14 mouse cellular contexts compared by ENCODE assay signal in genomic region chr9:28386527-28387175, GRCm38 (mm10).
DNase-seq lines count a peak whose midpoint lies in the region; ATAC-seq and TF ChIP-seq lines count a peak whose summit lies in the region.
"Had no signal": no experiment of that assay in that cellular context is flagged by ENCODE, and none has a peak within 500 bp of the region (broad histone marks: within the 10 kb centered on the region; RNA-seq: fewer than 3 reads in every experiment).

No protein-coding gene starts in this region.

- DNase-seq in kidney, postnatal 0 days (ENCODE audit: low spot score) = peak; percentile 19
- no peak for DNase-seq in kidney, postnatal 25 days
- peak; percentile 92 for DNase-seq in brain, adult 2 months (ENCODE audit: low read depth, low spot score)
- DNase-seq in frontal cortex, postnatal 14 days (ENCODE audit: low spot score in 2 of 2) = peak; percentile 36 to 37
- peak; percentile 68 to 95 for DNase-seq in left cerebral cortex, postnatal 25 days (ENCODE audit: low spot score in 2 of 2)
- DNase-seq in retina, embryonic 14.5 days (ENCODE audit: low spot score) = no peak
- no peak for DNase-seq in heart, adult 9 months (ENCODE audit: low spot score in 2 of 2)
- DNase-seq: thymus, adult 18-20 months had no signal

- no peaks in the 10 kb centered on the region for H3K9me3 ChIP-seq in kidney, postnatal 0 days (replicated peaks; ENCODE audit: low read length)
- H3K9me3 ChIP-seq in hindbrain, embryonic 16.5 days (ENCODE audit: control insufficient read depth, low read length) = no peaks in the 10 kb centered on the region
- H3K9me3 ChIP-seq: embryonic facial prominence, embryonic 13.5 days had no signal

- intact Hi-C loops in left cerebral cortex, postnatal 25 days (cut with DNase I) = loop anchor here (1.0 to 5.0 kb wide), 3 partner anchors 17 to 104 kb away; no protein-coding TSS in a partner anchor

- H3K27me3 ChIP-seq in kidney, postnatal 0 days (ENCODE audit: insufficient read depth, low read length) = no peaks in the 10 kb centered on the region
- H3K27me3 ChIP-seq in hindbrain, embryonic 16.5 days (replicated peaks; ENCODE audit: control insufficient read depth, insufficient read depth, low read length) = no peaks in the 10 kb centered on the region
- H3K27me3 ChIP-seq: CH12.LX; embryonic facial prominence, embryonic 13.5 days had no signal

- no peak overlapping the region for H3K9ac ChIP-seq in kidney, postnatal 0 days (ENCODE audit: low read depth, low read length)
- no peak overlapping the region for H3K9ac ChIP-seq in hindbrain, embryonic 16.5 days (ENCODE audit: low read depth, low read length)
- H3K9ac ChIP-seq: embryonic facial prominence, embryonic 13.5 days; liver, embryonic 14.5 days had no signal

- 34% methylated on average over 5 of the region's 5 CpGs for WGBS in kidney, postnatal 0 days
- 43% methylated on average over 5 of the region's 5 CpGs for WGBS in hindbrain, embryonic 16.5 days

- no peaks in the 10 kb centered on the region for H3K36me3 ChIP-seq in kidney, postnatal 0 days (ENCODE audit: insufficient read depth, low read length)
- H3K36me3 ChIP-seq in hindbrain, embryonic 16.5 days (ENCODE audit: control insufficient read depth, insufficient read depth, low read length) = no peaks in the 10 kb centered on the region
- H3K36me3 ChIP-seq: embryonic facial prominence, embryonic 13.5 days had no signal

- H3K4me1 ChIP-seq in kidney, postnatal 0 days (replicated peaks; ENCODE audit: insufficient read depth, low read length) = no peaks in the 10 kb centered on the region
- peaks cover 5% of the 10 kb centered on the region for H3K4me1 ChIP-seq in hindbrain, embryonic 16.5 days (ENCODE audit: control insufficient read depth, insufficient read depth, low read depth, low read length)

- no peak overlapping the region for H3K27ac ChIP-seq in kidney, postnatal 0 days
- H3K27ac ChIP-seq in hindbrain, embryonic 16.5 days (ENCODE audit: low read depth, low read length) = no peak overlapping the region
- H3K27ac ChIP-seq: embryonic facial prominence, embryonic 13.5 days; liver, embryonic 14.5 days had no signal

- no peak for TF ChIP-seq CTCF in kidney, postnatal 0 days (IDR thresholded peaks at IDR 0.05; ENCODE audit: low read depth)

- ATAC-seq in kidney, postnatal 0 days (replicated peaks; ENCODE audit: low FRiP score, low read depth) = no peak
- ATAC-seq in hindbrain, embryonic 16.5 days = no peak
- ATAC-seq: intestine, embryonic 16.5 days had no signal

- no peak overlapping the region for H3K4me2 ChIP-seq in kidney, postnatal 0 days (ENCODE audit: low read length)
- no peak overlapping the region for H3K4me2 ChIP-seq in hindbrain, embryonic 16.5 days (ENCODE audit: low read length)
- H3K4me2 ChIP-seq: embryonic facial prominence, embryonic 13.5 days; heart, embryonic 11.5 days had no signal

- no peak overlapping the region for H3K4me3 ChIP-seq in kidney, postnatal 0 days (replicated peaks; ENCODE audit: low read depth, low read length)
- no peak overlapping the region for H3K4me3 ChIP-seq in hindbrain, embryonic 16.5 days (ENCODE audit: low read length)
- H3K4me3 ChIP-seq: embryonic facial prominence, embryonic 13.5 days had no signal

Comparison
In these comparisons a context has a peak if more than half of its experiments do, and no peak if none do; other contexts are left out.
1. DNase-seq: peak in kidney, postnatal 0 days (single experiment), brain, adult 2 months (single experiment), frontal cortex, postnatal 14 days (2 of 2) and left cerebral cortex, postnatal 25 days (2 of 2); none in kidney, postnatal 25 days (0 of 2), retina, embryonic 14.5 days (single experiment) and heart, adult 9 months (0 of 2).